7 mouse cellular contexts compared by ENCODE assay signal in genomic region chr3:36635449-36635848, GRCm38 (mm10). TPM values are rescaled to one million over a fixed set of nuclear protein-coding genes. Genes with fewer than 3 reads are reported as not detected.
DNase-seq lines count a peak whose midpoint lies in the region; ATAC-seq and TF ChIP-seq lines count a peak whose summit lies in the region.

No protein-coding gene starts in this region.

- TF ChIP-seq CTCF in lung, adult 2 months (IDR thresholded peaks at IDR 0.05; ENCODE audit: insufficient read depth, low read length) = peak; percentile 59
- TF ChIP-seq CTCF in midbrain, postnatal 0 days (IDR thresholded peaks at IDR 0.05) = peak; percentile 94

- no peak for DNase-seq in lung, adult 2 months
- no peak for DNase-seq in lung, postnatal 36 days
- DNase-seq in cerebellum, adult 18-20 months = peak; percentile 34 to 44
- DNase-seq in layer of hippocampus, adult 9-10 months (ENCODE audit: low spot score) = peak; percentile 29
- peak; percentile 64 for DNase-seq in midbrain, postnatal 0 days (ENCODE audit: low spot score)
- DNase-seq in B cell, adult 2 months = no peak

- H3K27me3 ChIP-seq in forebrain, embryonic 15.5 days = no peaks in the 10 kb centered on the region
- H3K27me3 ChIP-seq in midbrain, postnatal 0 days (ENCODE audit: insufficient read depth, low read length) = no peaks in the 10 kb centered on the region

- ATAC-seq in forebrain, embryonic 15.5 days (replicated peaks) = peak; percentile 87
- peak; percentile 85 for ATAC-seq in midbrain, postnatal 0 days (ENCODE audit: low FRiP score)

- no peak overlapping the region for H3K9ac ChIP-seq in forebrain, embryonic 15.5 days (replicated peaks)
- H3K9ac ChIP-seq in midbrain, postnatal 0 days (replicated peaks; ENCODE audit: low read length, poor library complexity, severe bottlenecking) = no peak overlapping the region

- H3K27ac ChIP-seq in forebrain, embryonic 15.5 days (replicated peaks) = no peak overlapping the region
- no peak overlapping the region for H3K27ac ChIP-seq in midbrain, postnatal 0 days (ENCODE audit: low read depth, low read length)

- no peaks in the 10 kb centered on the region for H3K36me3 ChIP-seq in forebrain, embryonic 15.5 days
- no peaks in the 10 kb centered on the region for H3K36me3 ChIP-seq in midbrain, postnatal 0 days (ENCODE audit: insufficient read depth, low read length)

- no peaks in the 10 kb centered on the region for H3K4me1 ChIP-seq in lung, adult 2 months (ENCODE audit: control insufficient read depth, insufficient read depth, low read length)
- H3K4me1 ChIP-seq in forebrain, embryonic 15.5 days = no peaks in the 10 kb centered on the region
- no peaks in the 10 kb centered on the region for H3K4me1 ChIP-seq in midbrain, postnatal 0 days (ENCODE audit: insufficient read depth, low read length)

- no peak for TF ChIP-seq POLR2A in lung, adult 2 months (IDR thresholded peaks at IDR 0.05; ENCODE audit: borderline replicate concordance, extremely low read depth, low read depth, low read length)

- no peak overlapping the region for H3K4me3 ChIP-seq in lung, adult 2 months (replicated peaks; ENCODE audit: extremely low read depth, low read depth, low read length)
- H3K4me3 ChIP-seq in forebrain, embryonic 15.5 days = no peak overlapping the region
- no peak overlapping the region for H3K4me3 ChIP-seq in midbrain, postnatal 0 days (ENCODE audit: low read depth, low read length)

- no peak overlapping the region for H3K4me2 ChIP-seq in forebrain, embryonic 15.5 days (replicated peaks)
- H3K4me2 ChIP-seq in midbrain, postnatal 0 days (ENCODE audit: low read depth, low read length, poor library complexity, severe bottlenecking) = no peak overlapping the region

- WGBS in lung, adult 2 months = 19% methylated on average over 4 of the region's 4 CpGs
- 12% methylated on average over 4 of the region's 4 CpGs for WGBS in forebrain, embryonic 15.5 days
- 9% methylated on average over 4 of the region's 4 CpGs for WGBS in midbrain, postnatal 0 days

- no peaks in the 10 kb centered on the region for H3K9me3 ChIP-seq in forebrain, embryonic 15.5 days
- H3K9me3 ChIP-seq in midbrain, postnatal 0 days (ENCODE audit: low read length) = no peaks in the 10 kb centered on the region

RNA-seq across cellular contexts. Expression of gene Bbs7, which starts 22.2 kb away (rescaled TPM):
- 3.7 and 4.6 TPM in 2 replicates for polyA plus RNA-seq in lung, adult 2 months (2012; rRNA removed)
- polyA plus RNA-seq in forebrain, embryonic 15.5 days (2015; fragmentation: Nextera tagmentation; extraction: Ambion mirVana) = 19.8 and 20.1 TPM in 2 replicates
- 13.2 and 16.8 TPM in 2 replicates for total RNA-seq in midbrain, postnatal 0 days (2014; rRNA removed)
- polyA plus RNA-seq in midbrain, postnatal 0 days (2015; fragmentation: Nextera tagmentation; extraction: Ambion mirVana) = 15.6 and 16.2 TPM in 2 replicates

RNA-seq across cellular contexts. Expression of gene Trpc3, which starts 54.5 kb away (rescaled TPM):
- 2.6 and 3.6 TPM in 2 replicates for polyA plus RNA-seq in lung, adult 2 months (2012; rRNA removed)
- polyA plus RNA-seq in forebrain, embryonic 15.5 days (2015; fragmentation: Nextera tagmentation; extraction: Ambion mirVana) = 4.0 and 5.5 TPM in 2 replicates
- total RNA-seq in midbrain, postnatal 0 days (2014; rRNA removed) = 21.5 and 29.9 TPM in 2 replicates
- 9.0 and 9.9 TPM in 2 replicates for polyA plus RNA-seq in midbrain, postnatal 0 days (2015; fragmentation: Nextera tagmentation; extraction: Ambion mirVana)

Comparison
In these comparisons a context has a peak if more than half of its experiments do, and no peak if none do; other contexts are left out.
1. DNase-seq: peak in cerebellum, adult 18-20 months (2 of 2), layer of hippocampus, adult 9-10 months (single experiment) and midbrain, postnatal 0 days (single experiment); none in lung, adult 2 months (single experiment), lung, postnatal 36 days (single experiment) and B cell, adult 2 months (0 of 2).